Mouse (Mus musculus) intestine, embryonic 14.5 days (tissue): Measurements from ENCODE around the gene Gm853. TPM values are rescaled to one million over a fixed set of nuclear protein-coding genes. Genes with fewer than 3 reads are reported as not detected.

Experiments
- ATAC-seq: fragments of 200-750 bp; cut with Nextera tagmentation; replicated peaks from 2 replicates; pipeline ENCODE4 v1.8.0; 2017; ENCODE audit warnings: low read depth, moderate number of reproducible peaks, moderate TSS enrichment, moderate library complexity; ENCODE audit not compliant: low FRiP score, low TSS enrichment
- DNase-seq: peaks from one replicate; pipeline ENCODE4 v3.0.0-alpha.2; 2018; ENCODE audit warnings: low spot score
- H3K27ac ChIP-seq: fragments of 300-500 bp; sonication (generic); 2 replicates; pipeline ENCODE4 v1.5.1; 2014; ENCODE audit warnings: low read depth, mild to moderate bottlenecking, control low read depth
- H3K27me3 ChIP-seq: fragments of 300-500 bp; sonication (generic); replicated peaks from 2 replicates; pipeline ENCODE4 v1.6.1; 2014; ENCODE audit warnings: low read length, control low read depth; ENCODE audit not compliant: control insufficient read depth, insufficient read depth
- H3K36me3 ChIP-seq: fragments of 300-500 bp; sonication (generic); 2 replicates; pipeline ENCODE4 v1.6.1; 2014; ENCODE audit warnings: low read length, control low read depth; ENCODE audit not compliant: control insufficient read depth, insufficient read depth
- H3K4me1 ChIP-seq: fragments of 300-500 bp; sonication (generic); replicated peaks from 2 replicates; pipeline ENCODE4 v1.6.1; 2014; ENCODE audit warnings: low read length, control low read depth, mixed read lengths; ENCODE audit not compliant: control insufficient read depth, insufficient read depth
- H3K4me2 ChIP-seq: fragments of 300-500 bp; sonication (generic); 2 replicates; pipeline ENCODE4 v1.6.1; 2014; ENCODE audit warnings: low read length
- H3K4me3 ChIP-seq: fragments of 300-500 bp; sonication (generic); 2 replicates; pipeline ENCODE4 v1.5.1; 2014; ENCODE audit warnings: low read depth, low read length, control low read depth, mixed read lengths
- H3K9ac ChIP-seq: fragments of 300-500 bp; sonication (generic); 2 replicates; pipeline ENCODE4 v1.6.1; 2014; ENCODE audit warnings: mild to moderate bottlenecking, low read length
- H3K9me3 ChIP-seq: fragments of 300-500 bp; sonication (generic); 2 replicates; pipeline ENCODE4 v1.6.1; 2016; ENCODE audit warnings: low read length, control low read depth; ENCODE audit not compliant: control insufficient read depth
- WGBS: fragments of 180-500 bp; shearing (Covaris S2); extraction: QIAGEN DNeasy Blood & Tissue Kit; methylation state at CpG from one replicate; pipeline ENCODE4 v1.1.7; 2014; 5-methylcytosine and 5-hydroxymethylcytosine counted together
- polyA plus RNA-seq: library from polyadenylated mRNA; unstranded; fragments of >200 nt; fragmentation: Nextera tagmentation; extraction: Ambion mirVana; gene quantifications from 2 replicates; pipeline ENCODE4 v1.2.1, GENCODE M21; 2014

Gm853 gene
- polyA plus RNA-seq, 1 experiment from 2014 or later, result not detected

GRCm38 (mm10) chr4:130175072-130175711 is 47.0 kb downstream of the Gm853 start, which contains the start of gene Tinagl1:
Gene Tinagl1 (minus strand): TSS chr4:130175122.
- Histone ChIP-seq H3K9me3 (no peaks in the 10 kb centered on the region), H3K4me2 (peak within 1 kb of the TSS; percentile 57), H3K27ac (peak within 1 kb of the TSS; percentile 47; the same call in 1 of the 2 replicates), H3K36me3 (no peaks in the 10 kb centered on the region), H3K27me3 (peaks cover 9% of the 10 kb centered on the region; the same call in 1 of the 2 replicates), H3K4me1 (peaks cover 40% of the 10 kb centered on the region), H3K9ac (0 out of 2 replicates have a peak within 1 kb of the TSS, but pooled peaks have one; percentile 16), H3K4me3 (peak within 1 kb of the TSS; percentile 23)
- 8% methylated on average over 14 of the region's 14 CpGs for WGBS
- ATAC-seq (0 out of 2 replicates have a peak, but pooled peaks have one; percentile 25), DNase-seq (no peak)

- H3K27me3 ChIP-seq, result peaks cover 9% of the 10 kb centered on the region; the same call in 1 of the 2 replicates
- DNase-seq (peak; percentile 78), ATAC-seq (peak; percentile 76)
- H3K4me3 ChIP-seq, result peak overlapping the region; percentile 23
- 2% methylated on average over 25 of the region's 25 CpGs for WGBS
- H3K36me3 ChIP-seq, result no peaks in the 10 kb centered on the region
- H3K9me3 ChIP-seq, result no peaks in the 10 kb centered on the region
- no peak overlapping the region; the same call in 1 of the 2 replicates for H3K27ac ChIP-seq
- peak overlapping the region; percentile 57 for H3K4me2 ChIP-seq
- peaks cover 40% of the 10 kb centered on the region for H3K4me1 ChIP-seq
- 0 out of 2 replicates have a peak overlapping the region, but pooled peaks have one; percentile 16 for H3K9ac ChIP-seq
Measured at GRCm38 (mm10) chr4:130174335-130175031, 47.7 kb downstream of the Gm853 start.

GRCm38 (mm10) chr4:130173911-130174311 is 48.3 kb downstream of the Gm853 start:
- WGBS, result 34% methylated on average over 19 of the region's 19 CpGs
- Histone ChIP-seq H3K27ac (no peak overlapping the region; the same call in 1 of the 2 replicates), H3K4me2 (peak overlapping the region; percentile 57), H3K9me3 (no peaks in the 10 kb centered on the region), H3K4me3 (peak overlapping the region; percentile 23), H3K4me1 (peaks cover 40% of the 10 kb centered on the region), H3K36me3 (no peaks in the 10 kb centered on the region), H3K9ac (0 out of 2 replicates have a peak overlapping the region, but pooled peaks have one; percentile 16), H3K27me3 (peaks cover 9% of the 10 kb centered on the region; the same call in 1 of the 2 replicates)
- ATAC-seq (0 out of 2 replicates have a peak, but pooled peaks have one; percentile 8), DNase-seq (no peak)

GRCm38 (mm10) chr4:130173060-130173822 is 49.0 kb downstream of the Gm853 start:
- Histone ChIP-seq H3K27me3 (peaks cover 9% of the 10 kb centered on the region; the same call in 1 of the 2 replicates), H3K4me3 (0 out of 2 replicates have a peak overlapping the region, but pooled peaks have one; percentile 23), H3K36me3 (no peaks in the 10 kb centered on the region), H3K4me1 (peaks cover 46% of the 10 kb centered on the region), H3K4me2 (peak overlapping the region; percentile 57), H3K9ac (no peak overlapping the region), H3K27ac (no peak overlapping the region), H3K9me3 (no peaks in the 10 kb centered on the region)
- ATAC-seq, result no peak
- DNase-seq, result no peak
- WGBS, result 74% methylated on average over 11 of the region's 11 CpGs

- H3K9ac ChIP-seq, result peak overlapping the region; percentile 5; the same call in 1 of the 2 replicates
Measured at GRCm38 (mm10) chr4:130171951-130172765, 50.0 kb downstream of the Gm853 start.

GRCm38 (mm10) chr4:130170362-130170761 is 51.8 kb downstream of the Gm853 start:
- no peak overlapping the region for H3K27ac ChIP-seq
- H3K4me3 ChIP-seq, result no peak overlapping the region
- WGBS, result 85% methylated on average over 4 of the region's 4 CpGs
- ATAC-seq (no peak), DNase-seq (no peak)
- H3K27me3 ChIP-seq, result peaks cover 9% of the 10 kb centered on the region; the same call in 1 of the 2 replicates
- no peak overlapping the region for H3K4me2 ChIP-seq
- peaks cover 56% of the 10 kb centered on the region for H3K4me1 ChIP-seq
- no peaks in the 10 kb centered on the region for H3K9me3 ChIP-seq
- H3K9ac ChIP-seq, result no peak overlapping the region
- no peaks in the 10 kb centered on the region for H3K36me3 ChIP-seq

More at GRCm38 (mm10) chr4:130171951-130172765, 50.0 kb downstream of the Gm853 start:
- H3K4me3 ChIP-seq, result no peak overlapping the region
- H3K4me2 ChIP-seq, result peak overlapping the region; percentile 23; the same call in 1 of the 2 replicates
- H3K27ac ChIP-seq, result peak overlapping the region; percentile 18; the same call in 1 of the 2 replicates
- peaks cover 56% of the 10 kb centered on the region for H3K4me1 ChIP-seq
- ATAC-seq, result no peak
- peaks cover 9% of the 10 kb centered on the region; the same call in 1 of the 2 replicates for H3K27me3 ChIP-seq
- H3K9me3 ChIP-seq, result no peaks in the 10 kb centered on the region
- 35% methylated on average over 11 of the region's 11 CpGs for WGBS
- no peaks in the 10 kb centered on the region for H3K36me3 ChIP-seq
- DNase-seq, result no peak

- no peaks in the 10 kb centered on the region for H3K36me3 ChIP-seq
- H3K27ac ChIP-seq, result no peak overlapping the region
- H3K4me1 ChIP-seq, result peaks cover 47% of the 10 kb centered on the region
- no peak for ATAC-seq
- no peak overlapping the region for H3K4me2 ChIP-seq
- H3K9me3 ChIP-seq, result no peaks in the 10 kb centered on the region
- H3K27me3 ChIP-seq, result peaks cover 9% of the 10 kb centered on the region; the same call in 1 of the 2 replicates
- 81% methylated on average over 16 of the region's 16 CpGs for WGBS
- DNase-seq, result no peak
- no peak overlapping the region for H3K4me3 ChIP-seq
- no peak overlapping the region for H3K9ac ChIP-seq
Measured at GRCm38 (mm10) chr4:130169411-130169971, 52.7 kb downstream of the Gm853 start.
